Mouse (Mus musculus): ENCODE data around the gene Ptprg. TPM values are rescaled to one million over a fixed set of nuclear protein-coding genes. Genes with fewer than 3 reads are reported as not detected.
A peak's percentile ranks its signal among the peaks of the same experiment; 100 is the strongest.

Ptprg gene
- polyA plus RNA-seq, 1 experiment from 2014 or later = 38.7 TPM

GRCm38 (mm10) chr14:11837714-11838113 is 284.4 kb downstream of the Ptprg start:
- ATAC-seq (ENCODE audit: low FRiP score, low TSS enrichment) = no peak
- Histone ChIP-seq H3K4me3 (ENCODE audit: low read length) (no peak overlapping the region), H3K36me3 (ENCODE audit: insufficient read depth, low read length) (no peaks in the 10 kb centered on the region), H3K9ac (replicated peaks; ENCODE audit: low read length) (no peak overlapping the region), H3K4me2 (replicated peaks; ENCODE audit: low read depth, low read length) (no peak overlapping the region), H3K4me1 (ENCODE audit: insufficient read depth, low read length) (peaks cover 16% of the 10 kb centered on the region; the same call in 1 of the 2 replicates), H3K9me3 (ENCODE audit: low read length) (no peaks in the 10 kb centered on the region), H3K27ac (ENCODE audit: low read length) (no peak overlapping the region), H3K27me3 (ENCODE audit: insufficient read depth, low read length) (no peaks in the 10 kb centered on the region)
- WGBS = 86% methylated on average over 1 of the region's 1 CpGs

- 49% methylated on average over 4 of the region's 4 CpGs for WGBS
- no peak for ATAC-seq (ENCODE audit: low FRiP score, low TSS enrichment)
Observed at GRCm38 (mm10) chr14:11841621-11842020, 288.3 kb downstream of the Ptprg start.

GRCm38 (mm10) chr14:11852896-11853295 is 299.6 kb downstream of the Ptprg start:
- no peak overlapping the region for H3K4me3 ChIP-seq (ENCODE audit: low read length)
- no peaks in the 10 kb centered on the region for H3K27me3 ChIP-seq (ENCODE audit: insufficient read depth, low read length)
- no peak for ATAC-seq (ENCODE audit: low FRiP score, low TSS enrichment)
- H3K4me1 ChIP-seq (ENCODE audit: insufficient read depth, low read length) = peaks cover 11% of the 10 kb centered on the region
- no peaks in the 10 kb centered on the region for H3K36me3 ChIP-seq (ENCODE audit: insufficient read depth, low read length)
- no peaks in the 10 kb centered on the region for H3K9me3 ChIP-seq (ENCODE audit: low read length)
- no peak overlapping the region for H3K4me2 ChIP-seq (replicated peaks; ENCODE audit: low read depth, low read length)
- no peak overlapping the region for H3K27ac ChIP-seq (ENCODE audit: low read length)
- no peak overlapping the region for H3K9ac ChIP-seq (replicated peaks; ENCODE audit: low read length)
- WGBS = 80% methylated on average over 3 of the region's 3 CpGs

More at GRCm38 (mm10) chr14:11841621-11842020, 288.3 kb downstream of the Ptprg start:
- Histone ChIP-seq H3K36me3 (ENCODE audit: insufficient read depth, low read length) (no peaks in the 10 kb centered on the region), H3K4me3 (ENCODE audit: low read length) (no peak overlapping the region), H3K9me3 (ENCODE audit: low read length) (no peaks in the 10 kb centered on the region), H3K9ac (replicated peaks; ENCODE audit: low read length) (no peak overlapping the region), H3K27ac (ENCODE audit: low read length) (no peak overlapping the region), H3K4me1 (ENCODE audit: insufficient read depth, low read length) (peaks cover 10% of the 10 kb centered on the region; the same call in 1 of the 2 replicates), H3K4me2 (replicated peaks; ENCODE audit: low read depth, low read length) (no peak overlapping the region), H3K27me3 (ENCODE audit: insufficient read depth, low read length) (no peaks in the 10 kb centered on the region)

GRCm38 (mm10) chr14:11855499-11855898 is 302.2 kb downstream of the Ptprg start:
- H3K9me3 ChIP-seq (ENCODE audit: low read length) = no peaks in the 10 kb centered on the region
- no peak overlapping the region for H3K9ac ChIP-seq (replicated peaks; ENCODE audit: low read length)
- H3K4me3 ChIP-seq (ENCODE audit: low read length) = no peak overlapping the region
- H3K27me3 ChIP-seq (ENCODE audit: insufficient read depth, low read length) = no peaks in the 10 kb centered on the region
- peaks cover 22% of the 10 kb centered on the region for H3K4me1 ChIP-seq (ENCODE audit: insufficient read depth, low read length)
- H3K27ac ChIP-seq (ENCODE audit: low read length) = no peak overlapping the region
- no peaks in the 10 kb centered on the region for H3K36me3 ChIP-seq (ENCODE audit: insufficient read depth, low read length)
- H3K4me2 ChIP-seq (replicated peaks; ENCODE audit: low read depth, low read length) = no peak overlapping the region
- no peak; the same call in 1 of the 2 replicates for ATAC-seq (ENCODE audit: low FRiP score, low TSS enrichment)

- Histone ChIP-seq H3K9ac (replicated peaks; ENCODE audit: low read length) (no peak overlapping the region), H3K4me3 (ENCODE audit: low read length) (no peak overlapping the region), H3K27ac (ENCODE audit: low read length) (0 out of 2 replicates have a peak overlapping the region, but pooled peaks have one; percentile 10), H3K36me3 (ENCODE audit: insufficient read depth, low read length) (no peaks in the 10 kb centered on the region), H3K27me3 (ENCODE audit: insufficient read depth, low read length) (no peaks in the 10 kb centered on the region), H3K9me3 (ENCODE audit: low read length) (no peaks in the 10 kb centered on the region), H3K4me1 (ENCODE audit: insufficient read depth, low read length) (peaks cover 22% of the 10 kb centered on the region), H3K4me2 (replicated peaks; ENCODE audit: low read depth, low read length) (no peak overlapping the region)
- 29% methylated on average over 3 of the region's 3 CpGs for WGBS
- peak; percentile 51; the same call in 1 of the 2 replicates for ATAC-seq (ENCODE audit: low FRiP score, low TSS enrichment)
Observed at GRCm38 (mm10) chr14:11857928-11858481, 304.7 kb downstream of the Ptprg start.

- Histone ChIP-seq H3K4me1 (ENCODE audit: insufficient read depth, low read length) (peaks cover 32% of the 10 kb centered on the region), H3K9ac (replicated peaks; ENCODE audit: low read length) (no peak overlapping the region), H3K36me3 (ENCODE audit: insufficient read depth, low read length) (no peaks in the 10 kb centered on the region), H3K9me3 (ENCODE audit: low read length) (no peaks in the 10 kb centered on the region), H3K4me3 (ENCODE audit: low read length) (no peak overlapping the region), H3K27ac (ENCODE audit: low read length) (no peak overlapping the region), H3K4me2 (replicated peaks; ENCODE audit: low read depth, low read length) (no peak overlapping the region), H3K27me3 (ENCODE audit: insufficient read depth, low read length) (no peaks in the 10 kb centered on the region)
- no peak for ATAC-seq (ENCODE audit: low FRiP score, low TSS enrichment)
- 67% methylated on average over 3 of the region's 3 CpGs for WGBS
Observed at GRCm38 (mm10) chr14:11863286-11863685, 310.0 kb downstream of the Ptprg start.

GRCm38 (mm10) chr14:11864840-11865239 is 311.5 kb downstream of the Ptprg start:
- 19% methylated on average over 3 of the region's 3 CpGs for WGBS

GRCm38 (mm10) chr14:11865332-11865731 is 312.0 kb downstream of the Ptprg start:
- Histone ChIP-seq H3K4me1 (ENCODE audit: insufficient read depth, low read length) (peaks cover 29% of the 10 kb centered on the region), H3K4me2 (replicated peaks; ENCODE audit: low read depth, low read length) (no peak overlapping the region), H3K9me3 (ENCODE audit: low read length) (no peaks in the 10 kb centered on the region), H3K27me3 (ENCODE audit: insufficient read depth, low read length) (no peaks in the 10 kb centered on the region), H3K27ac (ENCODE audit: low read length) (no peak overlapping the region), H3K4me3 (ENCODE audit: low read length) (no peak overlapping the region), H3K9ac (replicated peaks; ENCODE audit: low read length) (no peak overlapping the region), H3K36me3 (ENCODE audit: insufficient read depth, low read length) (no peaks in the 10 kb centered on the region)
- 31% methylated on average over 5 of the region's 5 CpGs for WGBS
- no peak for ATAC-seq (ENCODE audit: low FRiP score, low TSS enrichment)

More at GRCm38 (mm10) chr14:11864840-11865239, 311.5 kb downstream of the Ptprg start:
- Histone ChIP-seq H3K27me3 (ENCODE audit: insufficient read depth, low read length) (no peaks in the 10 kb centered on the region), H3K9ac (replicated peaks; ENCODE audit: low read length) (no peak overlapping the region), H3K4me3 (ENCODE audit: low read length) (no peak overlapping the region), H3K27ac (ENCODE audit: low read length) (no peak overlapping the region), H3K9me3 (ENCODE audit: low read length) (no peaks in the 10 kb centered on the region), H3K4me1 (ENCODE audit: insufficient read depth, low read length) (peaks cover 29% of the 10 kb centered on the region), H3K4me2 (replicated peaks; ENCODE audit: low read depth, low read length) (no peak overlapping the region), H3K36me3 (ENCODE audit: insufficient read depth, low read length) (no peaks in the 10 kb centered on the region)
- ATAC-seq (ENCODE audit: low FRiP score, low TSS enrichment) = no peak

GRCm38 (mm10) chr14:11865872-11866271 is 312.5 kb downstream of the Ptprg start:
- WGBS = 76% methylated on average over 6 of the region's 6 CpGs
- Histone ChIP-seq H3K9ac (replicated peaks; ENCODE audit: low read length) (no peak overlapping the region), H3K4me2 (replicated peaks; ENCODE audit: low read depth, low read length) (no peak overlapping the region), H3K4me1 (ENCODE audit: insufficient read depth, low read length) (peaks cover 29% of the 10 kb centered on the region), H3K9me3 (ENCODE audit: low read length) (no peaks in the 10 kb centered on the region), H3K27ac (ENCODE audit: low read length) (no peak overlapping the region), H3K36me3 (ENCODE audit: insufficient read depth, low read length) (no peaks in the 10 kb centered on the region), H3K4me3 (ENCODE audit: low read length) (no peak overlapping the region), H3K27me3 (ENCODE audit: insufficient read depth, low read length) (no peaks in the 10 kb centered on the region)
- ATAC-seq (ENCODE audit: low FRiP score, low TSS enrichment) = no peak

- H3K4me2 ChIP-seq (replicated peaks; ENCODE audit: low read depth, low read length) = no peak overlapping the region
- no peaks in the 10 kb centered on the region for H3K27me3 ChIP-seq (ENCODE audit: insufficient read depth, low read length)
- no peak for ATAC-seq (ENCODE audit: low FRiP score, low TSS enrichment)
- H3K9ac ChIP-seq (replicated peaks; ENCODE audit: low read length) = no peak overlapping the region
- no peaks in the 10 kb centered on the region for H3K36me3 ChIP-seq (ENCODE audit: insufficient read depth, low read length)
- no peaks in the 10 kb centered on the region for H3K9me3 ChIP-seq (ENCODE audit: low read length)
- H3K27ac ChIP-seq (ENCODE audit: low read length) = no peak overlapping the region
- 67% methylated on average over 7 of the region's 7 CpGs for WGBS
- H3K4me1 ChIP-seq (ENCODE audit: insufficient read depth, low read length) = peaks cover 29% of the 10 kb centered on the region
- no peak overlapping the region for H3K4me3 ChIP-seq (ENCODE audit: low read length)
Observed at GRCm38 (mm10) chr14:11866416-11866815, 313.1 kb downstream of the Ptprg start.
